Mouse (Mus musculus): ENCODE measurements around the gene Gcsh. TPM values are rescaled to one million over a fixed set of nuclear protein-coding genes. Genes with fewer than 3 reads are reported as not detected.

The Gcsh gene
- total RNA-seq (2023; ENCODE audit: inconsistent age): 7.7 to 11.8 TPM (median 9.9 TPM) in 4 replicates

GRCm38 (mm10) chr8:116993095-116993867 lies at the start of gene Gcsh:
TSS of gene Gcsh (minus strand) at chr8:116993537.

GRCm38 (mm10) chr8:116978631-116979256 lies 14.6 kb downstream of the Gcsh start, which contains the start of gene 1700030J22Rik:
TSS of gene 1700030J22Rik (minus strand) at chr8:116978959.

GRCm38 (mm10) chr8:116943161-116943554 lies 50.2 kb downstream of the Gcsh start, which contains the start of gene Atmin:
TSS of gene Atmin (plus strand) at chr8:116943393.

Other genes starting within 250 kb of the Gcsh start
- gene Cmc2, start 72.1 kb downstream of the Gcsh start, total RNA-seq (2023; ENCODE audit: inconsistent age): 4.5 to 9.4 TPM (median 5.7 TPM) in 4 replicates
- gene Cenpn, start 71.8 kb downstream of the Gcsh start, total RNA-seq (2023; ENCODE audit: inconsistent age): 5.3 to 12.5 TPM (median 7.4 TPM) in 4 replicates
- gene Atmin, start 50.1 kb downstream of the Gcsh start, total RNA-seq (2023; ENCODE audit: inconsistent age): 17.4 to 21.0 TPM (median 19.0 TPM) in 4 replicates
- gene 1700030J22Rik, start 14.6 kb downstream of the Gcsh start, total RNA-seq (2023; ENCODE audit: inconsistent age): 0.19 to 0.80 TPM (median 0.35 TPM) in 4 replicates
- gene Pkd1l2, start 88.9 kb upstream of the Gcsh start, total RNA-seq (2023; ENCODE audit: inconsistent age): not detected in 4 replicates
- gene Bco1, start 102.3 kb upstream of the Gcsh start, total RNA-seq (2023; ENCODE audit: inconsistent age): not detected in 4 replicates
- gene Gan, start 164.6 kb upstream of the Gcsh start, total RNA-seq (2023; ENCODE audit: inconsistent age): 9.4 to 11.8 TPM (median 10.9 TPM) in 4 replicates

All from B cell, adult (primary cell).